Mouse (Mus musculus) embryonic facial prominence, embryonic 15.5 days (tissue): Measurements from ENCODE around the gene Grb10. TPM values are rescaled to one million over a fixed set of nuclear protein-coding genes. Genes with fewer than 3 reads are reported as not detected.
A peak's percentile ranks its signal among the peaks of the same experiment; 100 is the strongest.

ENCODE experiments used
- ATAC-seq: fragments of 200-750 bp; cut with Nextera tagmentation; 2 replicates; pipeline ENCODE4 v1.8.0; 2017; ENCODE audit warnings: low read depth, moderate TSS enrichment; ENCODE audit not compliant: insufficient number of reproducible peaks, low FRiP score, low TSS enrichment
- H3K27ac ChIP-seq: fragments of 300-500 bp; sonication (generic); replicated peaks from 2 replicates; pipeline ENCODE4 v1.5.1; 2015; ENCODE audit warnings: mild to moderate bottlenecking, inconsistent platforms
- H3K27me3 ChIP-seq: fragments of 300-500 bp; sonication (generic); 2 replicates; pipeline ENCODE4 v1.6.1; 2015; ENCODE audit warnings: inconsistent platforms
- H3K36me3 ChIP-seq: fragments of 300-500 bp; sonication (generic); 2 replicates; pipeline ENCODE4 v1.6.1; 2015; ENCODE audit warnings: mild to moderate bottlenecking, inconsistent platforms
- H3K4me1 ChIP-seq: fragments of 300-500 bp; sonication (generic); 2 replicates; pipeline ENCODE4 v1.6.1; 2015; ENCODE audit warnings: inconsistent platforms
- H3K4me2 ChIP-seq: fragments of 300-500 bp; sonication (generic); replicated peaks from 2 replicates; pipeline ENCODE4 v1.6.1; 2015; ENCODE audit warnings: mild to moderate bottlenecking, inconsistent platforms
- H3K4me3 ChIP-seq: fragments of 300-500 bp; sonication (generic); replicated peaks from 2 replicates; pipeline ENCODE4 v1.5.1; 2015; ENCODE audit warnings: mild to moderate bottlenecking, inconsistent platforms
- H3K9ac ChIP-seq: fragments of 300-500 bp; sonication (generic); 2 replicates; pipeline ENCODE4 v1.6.1; 2015; ENCODE audit warnings: inconsistent platforms
- H3K9me3 ChIP-seq: fragments of 300-500 bp; sonication (generic); replicated peaks from 2 replicates; pipeline ENCODE4 v1.6.1; 2016; ENCODE audit warnings: inconsistent platforms
- WGBS: fragments of 180-500 bp; shearing (Covaris S2); methylation state at CpG from one replicate; pipeline ENCODE4 v1.1.7; 2015; 5-methylcytosine and 5-hydroxymethylcytosine counted together
- polyA plus RNA-seq: library from polyadenylated mRNA; unstranded; fragments of >200 nt; fragmentation: Nextera tagmentation; extraction: Ambion mirVana; gene quantifications from 2 replicates; pipeline ENCODE4 v1.2.1, GENCODE M21; 2015

Gene Grb10
- polyA plus RNA-seq, 1 experiment from 2014 or later = 396 TPM

- Histone ChIP-seq H3K9ac (no peak overlapping the region), H3K36me3 (peaks cover 56% of the 10 kb centered on the region), H3K27me3 (no peaks in the 10 kb centered on the region), H3K27ac (peak overlapping the region; percentile 8; the same call in 1 of the 2 replicates), H3K4me1 (no peaks in the 10 kb centered on the region), H3K4me2 (no peak overlapping the region), H3K4me3 (no peak overlapping the region), H3K9me3 (no peaks in the 10 kb centered on the region)
- no peak for ATAC-seq
- 65% methylated on average over 5 of the region's 5 CpGs for WGBS
Observed at GRCm38 (mm10) chr11:11931688-11932087, 106.8 kb downstream of the Grb10 start.

GRCm38 (mm10) chr11:11930527-11930926 lies 108.0 kb downstream of the Grb10 start:
- Histone ChIP-seq H3K36me3 (peaks cover 44% of the 10 kb centered on the region), H3K4me2 (no peak overlapping the region), H3K27ac (no peak overlapping the region), H3K4me3 (no peak overlapping the region), H3K27me3 (no peaks in the 10 kb centered on the region), H3K9ac (no peak overlapping the region), H3K4me1 (no peaks in the 10 kb centered on the region), H3K9me3 (no peaks in the 10 kb centered on the region)
- WGBS = 88% methylated on average over 11 of the region's 11 CpGs
- ATAC-seq = no peak

GRCm38 (mm10) chr11:11929059-11929458 lies 109.4 kb downstream of the Grb10 start:
- WGBS = 87% methylated on average over 3 of the region's 3 CpGs
- no peak for ATAC-seq
- Histone ChIP-seq H3K9ac (no peak overlapping the region), H3K36me3 (peaks cover 32% of the 10 kb centered on the region), H3K4me1 (no peaks in the 10 kb centered on the region), H3K27me3 (no peaks in the 10 kb centered on the region), H3K4me2 (no peak overlapping the region), H3K27ac (no peak overlapping the region), H3K4me3 (no peak overlapping the region), H3K9me3 (no peaks in the 10 kb centered on the region)

GRCm38 (mm10) chr11:11928586-11928985 lies 109.9 kb downstream of the Grb10 start:
- Histone ChIP-seq H3K9ac (no peak overlapping the region), H3K36me3 (peaks cover 28% of the 10 kb centered on the region), H3K4me2 (no peak overlapping the region), H3K27me3 (no peaks in the 10 kb centered on the region), H3K4me1 (no peaks in the 10 kb centered on the region), H3K4me3 (no peak overlapping the region), H3K27ac (no peak overlapping the region), H3K9me3 (no peaks in the 10 kb centered on the region)
- WGBS = 84% methylated on average over 2 of the region's 2 CpGs
- no peak for ATAC-seq

- no peaks in the 10 kb centered on the region for H3K36me3 ChIP-seq
- ATAC-seq = no peak
- H3K27ac ChIP-seq = no peak overlapping the region
- H3K27me3 ChIP-seq = no peaks in the 10 kb centered on the region
- H3K4me1 ChIP-seq = no peaks in the 10 kb centered on the region
- no peak overlapping the region for H3K4me3 ChIP-seq
- H3K9ac ChIP-seq = no peak overlapping the region
- 62% methylated on average over 3 of the region's 3 CpGs for whole genome bisulfite sequencing
- no peaks in the 10 kb centered on the region for H3K9me3 ChIP-seq
- no peak overlapping the region for H3K4me2 ChIP-seq
Observed at GRCm38 (mm10) chr11:11923900-11924299, 114.6 kb downstream of the Grb10 start.

- H3K9ac ChIP-seq = no peak overlapping the region
- no peak for ATAC-seq
- no peaks in the 10 kb centered on the region for H3K27me3 ChIP-seq
- H3K27ac ChIP-seq = no peak overlapping the region
- no peak overlapping the region for H3K4me2 ChIP-seq
- WGBS = 84% methylated on average over 3 of the region's 3 CpGs
- H3K36me3 ChIP-seq = no peaks in the 10 kb centered on the region
- H3K4me3 ChIP-seq = no peak overlapping the region
- H3K4me1 ChIP-seq = no peaks in the 10 kb centered on the region
- no peaks in the 10 kb centered on the region for H3K9me3 ChIP-seq
Observed at GRCm38 (mm10) chr11:11923345-11923744, 115.1 kb downstream of the Grb10 start.

GRCm38 (mm10) chr11:11922106-11922505 lies 116.4 kb downstream of the Grb10 start:
- Histone ChIP-seq H3K36me3 (no peaks in the 10 kb centered on the region), H3K9ac (no peak overlapping the region), H3K9me3 (no peaks in the 10 kb centered on the region), H3K27ac (no peak overlapping the region), H3K4me2 (no peak overlapping the region), H3K27me3 (no peaks in the 10 kb centered on the region), H3K4me3 (no peak overlapping the region), H3K4me1 (no peaks in the 10 kb centered on the region)
- WGBS = 78% methylated on average over 2 of the region's 2 CpGs
- no peak for ATAC-seq

- peak; percentile 65; the same call in 1 of the 2 replicates for ATAC-seq
- H3K27me3 ChIP-seq = no peaks in the 10 kb centered on the region
- H3K36me3 ChIP-seq = no peaks in the 10 kb centered on the region
- 44% methylated on average over 7 of the region's 7 CpGs for WGBS
- H3K27ac ChIP-seq = peak overlapping the region; percentile 55; the same call in 1 of the 2 replicates
- no peak overlapping the region for H3K4me2 ChIP-seq
- H3K4me1 ChIP-seq = no peaks in the 10 kb centered on the region
- H3K9me3 ChIP-seq = no peaks in the 10 kb centered on the region
- H3K9ac ChIP-seq = no peak overlapping the region
- no peak overlapping the region for H3K4me3 ChIP-seq
Observed at GRCm38 (mm10) chr11:11907703-11908413, 130.6 kb downstream of the Grb10 start.

GRCm38 (mm10) chr11:11905518-11905917 lies 133.0 kb downstream of the Grb10 start:
- ATAC-seq = no peak
- H3K27ac ChIP-seq = no peak overlapping the region
- H3K36me3 ChIP-seq = no peaks in the 10 kb centered on the region
- H3K9ac ChIP-seq = no peak overlapping the region
- H3K27me3 ChIP-seq = no peaks in the 10 kb centered on the region
- H3K4me2 ChIP-seq = no peak overlapping the region
- H3K4me3 ChIP-seq = no peak overlapping the region
- H3K4me1 ChIP-seq = no peaks in the 10 kb centered on the region
- H3K9me3 ChIP-seq = no peaks in the 10 kb centered on the region

- H3K4me3 ChIP-seq = no peak overlapping the region
- H3K27ac ChIP-seq = no peak overlapping the region
- H3K27me3 ChIP-seq = no peaks in the 10 kb centered on the region
- no peaks in the 10 kb centered on the region for H3K4me1 ChIP-seq
- H3K9me3 ChIP-seq = no peaks in the 10 kb centered on the region
- 65% methylated on average over 5 of the region's 5 CpGs for WGBS
- H3K36me3 ChIP-seq = no peaks in the 10 kb centered on the region
- ATAC-seq = no peak
- H3K9ac ChIP-seq = no peak overlapping the region
- H3K4me2 ChIP-seq = no peak overlapping the region
Observed at GRCm38 (mm10) chr11:11904995-11905394, 133.5 kb downstream of the Grb10 start.

- no peaks in the 10 kb centered on the region for H3K9me3 ChIP-seq
- ATAC-seq = 0 out of 2 replicates have a peak, but pooled peaks have one; percentile 51
- H3K36me3 ChIP-seq = no peaks in the 10 kb centered on the region
- H3K27me3 ChIP-seq = no peaks in the 10 kb centered on the region
- H3K4me3 ChIP-seq = no peak overlapping the region
- no peak overlapping the region for H3K27ac ChIP-seq
- H3K4me1 ChIP-seq = no peaks in the 10 kb centered on the region
- H3K9ac ChIP-seq = no peak overlapping the region
- no peak overlapping the region for H3K4me2 ChIP-seq
- 50% methylated on average over 5 of the region's 5 CpGs for WGBS
Observed at GRCm38 (mm10) chr11:11901509-11901908, 137.0 kb downstream of the Grb10 start.

GRCm38 (mm10) chr11:11898496-11898895 lies 140.0 kb downstream of the Grb10 start:
- H3K27me3 ChIP-seq = no peaks in the 10 kb centered on the region
- no peak overlapping the region for H3K27ac ChIP-seq
- ATAC-seq = no peak
- no peak overlapping the region for H3K9ac ChIP-seq
- H3K9me3 ChIP-seq = no peaks in the 10 kb centered on the region
- no peak overlapping the region for H3K4me3 ChIP-seq
- H3K4me2 ChIP-seq = no peak overlapping the region
- H3K36me3 ChIP-seq = no peaks in the 10 kb centered on the region
- H3K4me1 ChIP-seq = no peaks in the 10 kb centered on the region
- 87% methylated on average over 3 of the region's 3 CpGs for WGBS
